Mouse (Mus musculus) liver, embryonic 11.5 days (tissue): ENCODE measurements around the gene Sirpa. TPM values are rescaled to one million over a fixed set of nuclear protein-coding genes. Genes with fewer than 3 reads are reported as not detected.

ENCODE experiments used
- ATAC-seq: fragments of 200-750 bp; cut with Nextera tagmentation; replicated peaks from 2 replicates; pipeline ENCODE4 v1.8.0; 2017; ENCODE audit warnings: moderate number of reproducible peaks, mild to moderate bottlenecking, moderate TSS enrichment, moderate library complexity; ENCODE audit not compliant: low FRiP score
- DNase-seq: peaks from one replicate; pipeline ENCODE4 v3.0.0-alpha.2; 2017; ENCODE audit warnings: low spot score
- H3K27ac ChIP-seq: fragments of 300-500 bp; sonication (generic); 2 replicates; pipeline ENCODE4 v1.5.1; 2014; ENCODE audit warnings: mild to moderate bottlenecking, low read depth, low read length, control low read depth
- H3K27me3 ChIP-seq: fragments of 300-500 bp; sonication (generic); replicated peaks from 2 replicates; pipeline ENCODE4 v1.6.1; 2014; ENCODE audit warnings: low read length, mixed read lengths; ENCODE audit not compliant: control insufficient read depth, insufficient read depth
- H3K36me3 ChIP-seq: fragments of 300-500 bp; sonication (generic); 2 replicates; pipeline ENCODE4 v1.6.1; 2014; ENCODE audit warnings: mild to moderate bottlenecking, low read length, moderate library complexity, mixed read lengths; ENCODE audit not compliant: control insufficient read depth, insufficient read depth
- H3K4me1 ChIP-seq: fragments of 300-500 bp; sonication (generic); replicated peaks from 2 replicates; pipeline ENCODE4 v1.6.1; 2014; ENCODE audit warnings: low read length, mixed read lengths; ENCODE audit not compliant: control insufficient read depth, insufficient read depth
- H3K4me2 ChIP-seq: fragments of 300-500 bp; sonication (generic); 2 replicates; pipeline ENCODE4 v1.6.1; 2014; ENCODE audit warnings: mild to moderate bottlenecking, control low read depth, moderate library complexity
- H3K4me3 ChIP-seq: fragments of 300-500 bp; sonication (generic); 2 replicates; pipeline ENCODE4 v1.5.1; 2014; ENCODE audit warnings: low read depth, low read length, control low read depth
- H3K9ac ChIP-seq: fragments of 300-500 bp; sonication (generic); 2 replicates; pipeline ENCODE4 v1.6.1; 2014; ENCODE audit warnings: low read depth, low read length, control low read depth
- H3K9me3 ChIP-seq: fragments of 300-500 bp; sonication (generic); 2 replicates; pipeline ENCODE4 v1.6.1; 2016; ENCODE audit warnings: low read length, inconsistent platforms, mixed read lengths; ENCODE audit not compliant: control insufficient read depth
- WGBS: fragments of 180-500 bp; shearing (Covaris S2); extraction: QIAGEN DNeasy Blood & Tissue Kit; methylation state at CpG from one replicate; pipeline ENCODE4 v1.1.7; 2014; 5-methylcytosine and 5-hydroxymethylcytosine counted together
- polyA plus RNA-seq: library from polyadenylated mRNA; unstranded; fragments of >200 nt; fragmentation: Nextera tagmentation; extraction: Ambion mirVana; gene quantifications from 2 replicates; pipeline ENCODE4 v1.2.1, GENCODE M21; 2014

The Sirpa gene
- polyA plus RNA-seq, 1 experiment from 2014 or later = 26.8 TPM

DNA sequence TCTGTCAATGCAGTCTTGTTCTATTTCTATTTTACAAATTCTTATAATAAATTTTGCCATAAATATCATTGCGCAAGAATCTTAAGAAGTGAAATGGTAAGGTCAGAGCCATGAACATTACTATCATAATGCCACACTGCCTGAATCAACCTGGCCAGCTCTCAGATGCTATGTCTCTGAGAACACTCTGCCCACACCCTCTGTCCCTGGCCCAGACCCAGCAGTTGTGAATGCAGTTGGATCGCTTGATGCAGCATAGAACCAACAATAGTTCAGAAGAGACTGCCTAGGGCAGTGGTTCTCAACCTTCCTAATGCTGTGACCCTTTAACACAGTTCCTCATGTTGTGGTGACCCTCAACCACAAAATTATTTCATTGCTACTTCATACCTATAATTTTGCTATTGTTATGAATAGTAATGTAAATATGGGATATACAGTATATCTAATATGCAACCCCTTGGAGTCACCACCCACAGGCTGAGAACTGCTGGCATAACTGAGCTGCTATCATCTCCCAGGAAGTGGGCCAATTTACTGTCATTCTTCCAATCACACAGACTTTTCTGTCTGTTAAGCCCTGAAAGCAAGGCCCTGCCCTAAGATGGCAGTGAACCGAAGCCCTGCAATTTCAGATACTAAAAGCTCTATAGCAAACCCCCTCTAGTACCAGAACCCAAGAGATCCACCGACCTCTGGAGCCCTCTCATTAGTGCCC, 61.8 kb downstream of the Sirpa start:
- Histone ChIP-seq H3K27ac (no peak overlapping the region), H3K4me1 (no peaks in the 10 kb centered on the region), H3K9me3 (no peaks in the 10 kb centered on the region), H3K4me3 (no peak overlapping the region), H3K36me3 (no peaks in the 10 kb centered on the region), H3K27me3 (no peaks in the 10 kb centered on the region), H3K9ac (no peak overlapping the region), H3K4me2 (no peak overlapping the region)
- no peak for DNase-seq
- ATAC-seq = no peak
- WGBS = 81% methylated on average over 4 of the region's 4 CpGs

- ATAC-seq (no peak), DNase-seq (no peak)
- no peaks in the 10 kb centered on the region for H3K4me1 ChIP-seq
- no peaks in the 10 kb centered on the region for H3K36me3 ChIP-seq
- H3K9me3 ChIP-seq = no peaks in the 10 kb centered on the region
- H3K4me2 ChIP-seq = no peak overlapping the region
- no peak overlapping the region for H3K4me3 ChIP-seq
- no peak overlapping the region for H3K9ac ChIP-seq
- 94% methylated on average over 4 of the region's 4 CpGs for WGBS
- H3K27ac ChIP-seq = no peak overlapping the region
- H3K27me3 ChIP-seq = no peaks in the 10 kb centered on the region
These were observed 62.4 kb downstream of the Sirpa start for GRCm38 (mm10) chr2:129655033-129655432.

DNA sequence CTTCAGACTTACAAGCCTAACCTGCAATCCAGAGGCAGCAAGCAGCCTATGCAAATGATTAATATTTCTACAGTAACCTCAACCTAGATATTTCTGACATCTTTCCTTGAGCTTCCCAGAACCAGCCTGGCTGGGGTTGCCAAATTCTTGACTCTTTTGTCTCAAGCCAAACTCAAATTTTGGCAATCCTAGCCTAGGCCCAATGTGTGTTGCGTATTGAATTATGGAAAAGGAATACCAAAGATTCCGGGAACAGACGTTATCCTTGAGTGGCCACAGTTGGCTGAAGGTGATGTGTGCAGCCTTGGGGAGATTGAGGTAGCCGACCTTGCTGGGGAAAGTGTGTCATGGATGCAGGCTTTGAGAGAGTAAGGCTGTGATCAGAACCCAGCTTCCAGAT, 66.2 kb downstream of the Sirpa start:
- no peaks in the 10 kb centered on the region for H3K27me3 ChIP-seq
- H3K36me3 ChIP-seq = no peaks in the 10 kb centered on the region
- ATAC-seq = no peak
- no peaks in the 10 kb centered on the region for H3K9me3 ChIP-seq
- H3K27ac ChIP-seq = no peak overlapping the region
- H3K4me2 ChIP-seq = no peak overlapping the region
- 79% methylated on average over 4 of the region's 4 CpGs for WGBS
- no peaks in the 10 kb centered on the region for H3K4me1 ChIP-seq
- H3K9ac ChIP-seq = no peak overlapping the region
- H3K4me3 ChIP-seq = no peak overlapping the region
- no peak for DNase-seq

DNA sequence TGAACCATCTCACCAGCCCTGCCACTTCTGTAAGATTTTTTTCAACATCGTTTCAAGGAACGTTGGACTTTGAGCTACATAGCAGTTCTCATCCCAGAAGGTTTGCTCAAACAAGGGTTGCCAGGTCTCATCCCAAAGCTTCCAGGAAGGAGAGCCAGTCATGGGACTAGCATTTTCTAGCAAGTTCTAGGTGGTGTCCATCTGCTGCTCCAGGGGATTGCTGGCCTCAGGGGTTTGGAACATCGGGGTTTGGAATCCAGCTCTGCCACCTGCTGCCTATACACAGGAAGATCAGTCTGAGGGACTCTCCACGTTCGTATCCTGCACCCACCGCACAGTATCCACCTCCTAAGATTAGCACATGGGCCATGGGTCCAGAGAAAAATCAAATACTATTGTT, 67.4 kb downstream of the Sirpa start:
- ATAC-seq (no peak), DNase-seq (no peak)
- Histone ChIP-seq H3K4me3 (no peak overlapping the region), H3K9ac (no peak overlapping the region), H3K9me3 (no peaks in the 10 kb centered on the region), H3K27ac (no peak overlapping the region), H3K36me3 (no peaks in the 10 kb centered on the region), H3K4me1 (no peaks in the 10 kb centered on the region), H3K4me2 (no peak overlapping the region), H3K27me3 (no peaks in the 10 kb centered on the region)
- WGBS = 74% methylated on average over 6 of the region's 6 CpGs

- Histone ChIP-seq H3K4me1 (no peaks in the 10 kb centered on the region), H3K27me3 (no peaks in the 10 kb centered on the region), H3K9me3 (no peaks in the 10 kb centered on the region), H3K9ac (no peak overlapping the region), H3K27ac (no peak overlapping the region), H3K36me3 (no peaks in the 10 kb centered on the region), H3K4me2 (no peak overlapping the region), H3K4me3 (no peak overlapping the region)
- DNase-seq (no peak), ATAC-seq (no peak)
- WGBS = 66% methylated on average over 4 of the region's 4 CpGs
These were observed 69.8 kb downstream of the Sirpa start for GRCm38 (mm10) chr2:129662484-129662883.

DNA sequence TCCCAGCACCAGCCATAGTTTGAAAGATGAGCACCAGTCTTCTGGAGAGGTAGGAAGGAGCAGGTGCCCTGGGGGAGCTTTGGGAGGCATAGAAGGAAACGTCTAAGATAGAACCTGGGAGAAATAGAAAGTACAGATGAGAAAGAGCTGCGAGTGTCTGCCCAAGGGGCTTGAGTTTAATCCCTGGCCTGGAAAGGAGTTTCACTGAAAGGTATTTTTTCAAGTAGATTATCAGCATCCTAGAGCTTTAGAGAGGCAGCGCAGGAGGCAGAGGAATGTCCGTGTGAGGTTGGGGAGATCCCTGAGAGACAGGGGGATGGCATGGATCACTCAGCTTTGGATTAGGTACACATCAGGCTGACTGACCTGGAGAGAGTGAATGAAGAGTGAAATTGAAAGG, 79.3 kb downstream of the Sirpa start:
- ATAC-seq (no peak), DNase-seq (no peak)
- Histone ChIP-seq H3K4me2 (no peak overlapping the region), H3K9me3 (no peaks in the 10 kb centered on the region), H3K9ac (no peak overlapping the region), H3K36me3 (no peaks in the 10 kb centered on the region), H3K27me3 (no peaks in the 10 kb centered on the region), H3K27ac (no peak overlapping the region), H3K4me3 (no peak overlapping the region), H3K4me1 (no peaks in the 10 kb centered on the region)
- 70% methylated on average over 4 of the region's 4 CpGs for WGBS

GRCm38 (mm10) chr2:129674935-129675634, 82.5 kb downstream of the Sirpa start:
- H3K9ac ChIP-seq = no peak overlapping the region
- H3K4me3 ChIP-seq = no peak overlapping the region
- no peaks in the 10 kb centered on the region for H3K27me3 ChIP-seq
- DNase-seq (peak; percentile 70), ATAC-seq (no peak)
- 31% methylated on average over 13 of the region's 13 CpGs for WGBS
- no peak overlapping the region for H3K4me2 ChIP-seq
- no peaks in the 10 kb centered on the region for H3K36me3 ChIP-seq
- no peaks in the 10 kb centered on the region for H3K4me1 ChIP-seq
- no peaks in the 10 kb centered on the region for H3K9me3 ChIP-seq
- H3K27ac ChIP-seq = no peak overlapping the region

GRCm38 (mm10) chr2:129677664-129678063, 85.0 kb downstream of the Sirpa start:
- Histone ChIP-seq H3K4me1 (no peaks in the 10 kb centered on the region), H3K4me2 (no peak overlapping the region), H3K27me3 (no peaks in the 10 kb centered on the region), H3K27ac (no peak overlapping the region), H3K36me3 (no peaks in the 10 kb centered on the region), H3K9me3 (no peaks in the 10 kb centered on the region), H3K9ac (no peak overlapping the region), H3K4me3 (no peak overlapping the region)
- 74% methylated on average over 2 of the region's 2 CpGs for WGBS
- DNase-seq (no peak), ATAC-seq (no peak)

GRCm38 (mm10) chr2:129679066-129679465, 86.4 kb downstream of the Sirpa start:
- Histone ChIP-seq H3K36me3 (no peaks in the 10 kb centered on the region), H3K4me2 (no peak overlapping the region), H3K27ac (no peak overlapping the region), H3K4me1 (no peaks in the 10 kb centered on the region), H3K27me3 (no peaks in the 10 kb centered on the region), H3K9me3 (no peaks in the 10 kb centered on the region), H3K4me3 (no peak overlapping the region), H3K9ac (no peak overlapping the region)
- DNase-seq (no peak), ATAC-seq (no peak)
- WGBS = 77% methylated on average over 5 of the region's 5 CpGs
